Mouse (Mus musculus): ENCODE data around the gene Ddah2. TPM values are rescaled to one million over a fixed set of nuclear protein-coding genes. Genes with fewer than 3 reads are reported as not detected.
"Not testable (repeated sequence)": the region's sequence is repeated elsewhere in the genome, so short reads cannot be mapped to it uniquely, and the experiment has no call there.

Gene Ddah2
- polyA plus RNA-seq, 1 experiment from 2014 or later: 290 TPM

DNA sequence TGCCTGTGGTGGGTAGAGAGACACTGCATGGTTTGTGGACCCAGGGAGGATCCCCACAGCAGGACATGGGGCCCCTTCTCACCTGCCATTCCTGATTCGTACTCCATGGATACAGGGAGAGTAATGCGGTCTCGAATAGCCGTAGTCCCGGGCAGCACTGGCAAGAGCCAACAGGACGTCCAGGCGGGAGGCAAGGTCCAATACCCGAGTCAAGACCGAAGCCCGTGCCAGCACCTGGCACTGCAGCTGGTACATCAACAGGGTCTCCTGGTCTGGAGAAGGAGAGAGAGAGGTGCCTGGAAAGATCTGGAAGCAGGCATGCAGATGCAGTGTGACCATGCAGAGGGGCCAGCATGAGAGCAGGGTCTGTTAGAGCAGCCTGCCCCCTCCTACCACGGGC is 27.6 kb upstream of the Ddah2 start:
- H3K9me3 ChIP-seq: no peaks in the 10 kb centered on the region
- peaks cover 34% of the 10 kb centered on the region for H3K4me1 ChIP-seq
- H3K27ac ChIP-seq: no peak overlapping the region
- H3K36me3 ChIP-seq: no peaks in the 10 kb centered on the region
- no peak for DNase-seq (ENCODE audit: low spot score)
- WGBS: 88% methylated on average over 11 of the region's 11 CpGs
- peaks cover 7% of the 10 kb centered on the region; the same call in 1 of the 2 replicates for H3K27me3 ChIP-seq (ENCODE audit: insufficient read depth, poor library complexity, severe bottlenecking)
- H3K4me3 ChIP-seq: no peak overlapping the region

- 75% methylated on average over 7 of the region's 7 CpGs for WGBS
- H3K4me1 ChIP-seq: peaks cover 29% of the 10 kb centered on the region
- no peak for DNase-seq (ENCODE audit: low spot score)
- H3K27me3 ChIP-seq (ENCODE audit: insufficient read depth, poor library complexity, severe bottlenecking): peaks cover 7% of the 10 kb centered on the region; the same call in 1 of the 2 replicates
- no peak overlapping the region for H3K4me3 ChIP-seq
- no peaks in the 10 kb centered on the region for H3K36me3 ChIP-seq
- no peaks in the 10 kb centered on the region for H3K9me3 ChIP-seq
- H3K27ac ChIP-seq: no peak overlapping the region
Measured at GRCm38 (mm10) chr17:35031880-35032279, 27.0 kb upstream of the Ddah2 start.

- DNase-seq (ENCODE audit: low spot score): no peak
- peaks cover 24% of the 10 kb centered on the region for H3K4me1 ChIP-seq
- no peak overlapping the region for H3K27ac ChIP-seq
- no peak overlapping the region for H3K4me3 ChIP-seq
- WGBS: 64% methylated on average over 8 of the region's 8 CpGs
- H3K9me3 ChIP-seq: no peaks in the 10 kb centered on the region
- H3K27me3 ChIP-seq (ENCODE audit: insufficient read depth, poor library complexity, severe bottlenecking): peaks cover 7% of the 10 kb centered on the region; the same call in 1 of the 2 replicates
- H3K36me3 ChIP-seq: no peaks in the 10 kb centered on the region
Measured at GRCm38 (mm10) chr17:35032323-35032870, 26.4 kb upstream of the Ddah2 start.

DNA sequence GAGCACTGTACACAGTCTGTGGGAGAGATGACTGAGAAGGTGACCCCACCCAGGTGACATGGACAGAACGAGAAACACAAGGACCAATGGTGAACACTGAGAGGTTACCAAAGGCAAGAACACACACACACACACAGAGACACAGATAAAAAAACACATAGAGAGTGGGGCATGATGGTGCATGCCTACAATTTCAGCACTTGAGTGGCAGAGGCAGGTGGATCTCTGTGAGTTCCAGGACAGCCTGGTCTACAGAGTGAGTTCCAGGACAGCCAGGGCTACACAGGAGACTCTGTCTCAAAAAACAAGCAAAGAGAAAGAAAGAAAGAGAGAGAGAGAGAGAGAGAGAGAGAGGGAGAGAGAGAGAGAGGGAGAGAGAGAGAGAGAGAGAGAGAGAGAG is 25.1 kb upstream of the Ddah2 start:
- 70% methylated on average over 1 of the region's 1 CpGs for WGBS
- H3K4me1 ChIP-seq: peaks cover 19% of the 10 kb centered on the region
- not testable (repeated sequence) for DNase-seq (ENCODE audit: low spot score)

DNA sequence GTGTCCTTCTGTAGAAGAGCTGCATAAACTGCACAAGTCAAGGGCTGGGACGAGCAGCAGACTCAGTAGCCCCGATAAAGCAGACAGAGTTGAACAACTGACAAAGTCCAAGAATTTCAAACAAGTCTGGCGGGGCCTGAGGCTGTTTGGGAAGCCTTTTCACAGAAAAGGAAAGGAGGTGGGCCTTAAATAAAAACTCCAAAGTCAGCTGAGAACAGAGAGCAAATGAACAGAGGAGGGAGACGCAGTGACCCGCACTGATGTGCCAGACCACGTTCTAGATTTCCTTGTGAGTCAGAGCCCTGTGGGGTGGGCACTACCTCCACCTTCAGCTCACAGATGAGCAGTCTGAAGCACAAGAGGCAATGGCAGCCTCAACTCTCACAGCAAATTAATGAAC is 23.9 kb upstream of the Ddah2 start:
- peaks cover 7% of the 10 kb centered on the region; the same call in 1 of the 2 replicates for H3K27me3 ChIP-seq (ENCODE audit: insufficient read depth, poor library complexity, severe bottlenecking)
- no peak for DNase-seq (ENCODE audit: low spot score)
- H3K4me1 ChIP-seq: peaks cover 9% of the 10 kb centered on the region
- WGBS: 70% methylated on average over 6 of the region's 6 CpGs
- H3K9me3 ChIP-seq: no peaks in the 10 kb centered on the region
- no peak overlapping the region for H3K27ac ChIP-seq
- no peaks in the 10 kb centered on the region for H3K36me3 ChIP-seq
- H3K4me3 ChIP-seq: no peak overlapping the region

More for the DNA sequence above, 25.1 kb upstream of the Ddah2 start:
- not testable (repeated sequence) for H3K27ac ChIP-seq; H3K9me3 ChIP-seq; H3K36me3 ChIP-seq; H3K27me3 ChIP-seq (ENCODE audit: insufficient read depth, poor library complexity, severe bottlenecking); H3K4me3 ChIP-seq

DNA sequence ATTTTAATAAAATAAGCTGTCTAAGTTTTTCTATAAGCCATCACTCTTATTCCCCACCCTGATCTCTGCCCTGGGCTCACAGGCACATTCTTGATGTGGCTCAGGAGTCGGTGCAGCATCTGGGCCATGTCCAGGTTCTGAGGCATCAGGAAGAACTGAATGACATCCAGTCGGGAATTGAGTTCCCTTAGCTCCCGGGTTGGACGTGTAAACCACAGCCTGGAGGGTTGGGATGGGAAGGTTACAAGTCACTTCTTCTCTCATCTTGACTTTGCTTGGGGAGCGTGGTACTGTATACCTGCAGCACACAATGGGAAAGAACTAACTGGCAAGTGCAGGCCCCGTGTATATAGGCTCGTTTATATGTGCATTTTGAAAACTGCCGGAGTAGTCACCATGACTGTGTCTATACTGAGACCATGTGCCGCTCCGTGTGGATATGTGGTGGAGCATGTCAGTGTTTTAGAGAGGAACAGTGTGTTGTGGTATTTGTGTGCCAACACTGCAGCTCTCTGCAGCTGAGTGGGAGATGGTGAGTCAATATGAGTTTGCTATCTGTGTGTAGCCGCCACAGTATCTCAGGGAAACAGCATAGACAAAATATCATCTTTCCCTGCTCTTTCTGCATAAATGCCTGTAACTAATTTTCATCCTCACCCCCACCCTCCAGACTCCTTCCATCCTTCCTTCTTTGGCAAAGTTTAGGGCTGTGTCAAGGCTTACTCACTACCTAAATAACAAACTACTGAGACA is 19.5 kb upstream of the Ddah2 start:
- no peak overlapping the region for H3K4me3 ChIP-seq
- no peak overlapping the region for H3K27ac ChIP-seq
- H3K9me3 ChIP-seq: no peaks in the 10 kb centered on the region
- WGBS: 85% methylated on average over 11 of the region's 11 CpGs
- no peak for DNase-seq (ENCODE audit: low spot score)
- H3K4me1 ChIP-seq: peaks cover 8% of the 10 kb centered on the region
- no peaks in the 10 kb centered on the region for H3K27me3 ChIP-seq (ENCODE audit: insufficient read depth, poor library complexity, severe bottlenecking)
- H3K36me3 ChIP-seq: no peaks in the 10 kb centered on the region

- no peaks in the 10 kb centered on the region for H3K9me3 ChIP-seq
- H3K4me3 ChIP-seq: no peak overlapping the region
- no peak for DNase-seq (ENCODE audit: low spot score)
- H3K4me1 ChIP-seq: peaks cover 50% of the 10 kb centered on the region
- H3K27me3 ChIP-seq (ENCODE audit: insufficient read depth, poor library complexity, severe bottlenecking): no peaks in the 10 kb centered on the region
- peak overlapping the region; percentile 98 for H3K27ac ChIP-seq
- WGBS: 79% methylated on average over 4 of the region's 4 CpGs
- no peaks in the 10 kb centered on the region for H3K36me3 ChIP-seq
Measured at GRCm38 (mm10) chr17:35043794-35044193, 15.0 kb upstream of the Ddah2 start.

- peak; percentile 78 for DNase-seq (ENCODE audit: low spot score)
- H3K9me3 ChIP-seq: no peaks in the 10 kb centered on the region
- peak overlapping the region; percentile 98 for H3K27ac ChIP-seq
- no peaks in the 10 kb centered on the region for H3K27me3 ChIP-seq (ENCODE audit: insufficient read depth, poor library complexity, severe bottlenecking)
- no peaks in the 10 kb centered on the region for H3K36me3 ChIP-seq
- peaks cover 63% of the 10 kb centered on the region for H3K4me1 ChIP-seq
- H3K4me3 ChIP-seq: peak overlapping the region; percentile 72
- 45% methylated on average over 7 of the region's 7 CpGs for WGBS
Measured at GRCm38 (mm10) chr17:35044904-35045806, 13.7 kb upstream of the Ddah2 start.

DNA sequence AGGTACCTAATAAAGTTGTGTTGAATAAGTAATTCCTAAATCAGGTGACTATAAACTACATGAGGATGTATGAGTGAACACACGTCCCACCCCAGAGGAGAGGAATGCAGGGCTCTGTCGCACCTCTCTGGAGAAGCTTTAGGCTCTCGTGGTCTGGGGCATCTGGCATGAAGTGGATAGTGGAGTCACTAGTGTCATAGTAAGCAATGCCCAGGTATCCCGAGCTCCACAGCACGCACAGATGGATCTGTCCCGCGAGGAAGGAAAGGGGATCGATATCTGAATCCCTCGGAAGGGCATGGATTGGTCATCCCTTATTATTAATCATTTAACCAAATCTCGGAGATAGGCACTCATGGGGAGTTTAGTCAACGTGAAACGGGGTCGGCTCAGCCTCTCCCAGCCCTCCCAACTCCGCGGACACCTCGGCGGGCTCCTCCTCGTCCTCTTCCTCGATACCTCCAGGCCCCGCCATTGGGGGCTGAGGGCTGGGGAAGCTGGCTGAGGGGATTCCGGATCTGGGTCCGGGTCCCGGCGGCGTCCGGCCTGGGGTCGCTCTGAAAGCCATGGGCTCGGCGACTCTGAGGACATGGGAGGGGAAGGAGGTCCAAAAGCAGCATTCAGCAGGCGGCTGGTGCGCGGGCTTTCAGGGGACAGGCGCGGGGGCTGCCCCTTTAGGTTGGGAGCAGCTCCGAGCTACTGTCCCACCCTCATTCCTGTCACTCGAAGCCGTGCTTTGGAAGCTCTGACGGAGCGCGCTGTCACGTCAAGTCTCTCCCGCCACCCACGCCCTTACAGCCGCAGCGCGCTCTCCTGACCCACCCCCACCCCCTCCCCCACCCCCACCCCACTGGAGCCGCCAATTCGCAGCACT is 12.8 kb upstream of the Ddah2 start:
- Histone ChIP-seq H3K36me3 (no peaks in the 10 kb centered on the region), H3K27me3 (ENCODE audit: insufficient read depth, poor library complexity, severe bottlenecking) (no peaks in the 10 kb centered on the region), H3K4me3 (peak overlapping the region; percentile 72), H3K27ac (peak overlapping the region; percentile 98), H3K4me1 (peaks cover 63% of the 10 kb centered on the region), H3K9me3 (no peaks in the 10 kb centered on the region)
- no peak for DNase-seq (ENCODE audit: low spot score)
- WGBS: 4% methylated on average over 47 of the region's 48 CpGs

DNA sequence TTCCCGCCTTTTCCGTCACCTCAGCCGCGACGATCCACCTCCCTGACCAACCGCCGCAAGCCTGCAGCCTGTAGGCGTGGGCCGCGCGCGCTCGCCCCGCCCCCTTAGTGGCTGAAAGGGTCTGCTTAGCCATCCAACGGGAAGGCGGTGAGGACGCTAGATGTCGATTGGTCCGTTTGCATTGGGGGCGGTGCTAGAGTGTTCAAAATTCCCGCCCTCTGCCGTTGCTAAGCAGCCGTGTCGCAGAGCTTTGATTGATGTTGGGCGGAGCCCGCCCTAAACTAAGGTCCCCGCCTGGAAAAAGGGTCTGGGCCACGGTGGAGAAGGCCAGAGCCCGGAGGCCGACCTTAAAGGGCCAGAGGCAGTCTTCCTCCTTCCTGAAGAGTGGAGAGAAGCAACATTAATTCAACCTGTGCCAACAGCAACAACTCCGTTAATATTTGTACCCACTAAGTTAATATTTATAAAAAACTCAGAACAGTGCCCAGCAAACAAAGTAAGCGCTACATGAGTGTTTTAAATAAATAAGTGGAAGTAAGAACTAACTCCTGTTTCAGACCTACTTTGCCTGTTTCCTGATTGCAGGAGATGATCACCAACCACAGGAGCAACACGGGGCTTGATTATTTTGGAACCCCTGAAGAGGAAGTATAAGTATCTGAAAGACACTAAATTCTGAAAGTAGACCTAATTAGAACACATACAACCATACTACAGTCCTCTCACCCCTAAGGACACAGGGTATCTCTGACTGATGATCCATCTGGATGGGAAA is 12.0 kb upstream of the Ddah2 start, which contains the start of gene Msh5:
Msh5 (minus strand) TSS at position 65 of the 775 bp plus-strand sequence.
- H3K27me3 ChIP-seq (ENCODE audit: insufficient read depth, poor library complexity, severe bottlenecking): no peaks in the 10 kb centered on the region
- H3K36me3 ChIP-seq: 0 out of 2 replicates have a peak, but pooled peaks cover under 1% of the 10 kb centered on the region
- 2% methylated on average over 33 of the region's 33 CpGs for WGBS
- peaks cover 68% of the 10 kb centered on the region for H3K4me1 ChIP-seq
- H3K9me3 ChIP-seq: no peaks in the 10 kb centered on the region
- peak within 1 kb of the TSS; percentile 98 for H3K27ac ChIP-seq
- peak; percentile 100 for DNase-seq (ENCODE audit: low spot score)
- peak within 1 kb of the TSS; percentile 72 for H3K4me3 ChIP-seq

GRCm38 (mm10) chr17:35047688-35048087 is 11.1 kb upstream of the Ddah2 start:
- Histone ChIP-seq H3K9me3 (no peaks in the 10 kb centered on the region), H3K27me3 (ENCODE audit: insufficient read depth, poor library complexity, severe bottlenecking) (no peaks in the 10 kb centered on the region), H3K4me1 (peaks cover 77% of the 10 kb centered on the region), H3K4me3 (peak overlapping the region; percentile 72), H3K27ac (peak overlapping the region; percentile 98), H3K36me3 (peaks cover 9% of the 10 kb centered on the region)
- no peak for DNase-seq (ENCODE audit: low spot score)
- WGBS: 43% methylated on average over 1 of the region's 1 CpGs

All from heart, embryonic 10.5 days (tissue).